Mouse (Mus musculus): ENCODE results near the gene Itln1.

The Itln1 gene

DNA sequence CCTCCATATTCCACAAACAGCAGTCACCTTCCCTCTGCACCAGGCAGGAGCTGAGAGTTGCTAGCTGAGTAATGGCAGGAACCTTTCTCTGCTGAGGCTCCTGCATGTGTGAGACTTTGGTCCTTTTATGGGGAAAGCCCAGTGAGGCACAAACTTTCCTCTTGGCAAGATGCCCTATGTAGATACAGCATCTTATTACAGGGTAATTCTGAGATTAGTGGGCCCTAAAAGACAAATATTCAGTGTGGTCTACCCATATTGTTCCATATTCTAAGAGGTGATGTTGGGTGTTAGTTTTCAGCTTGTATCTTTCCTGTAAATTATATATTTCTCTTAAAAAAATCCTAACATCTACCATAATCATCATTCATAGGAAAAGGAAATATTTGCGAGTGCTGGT is at the start of gene Itln1:
Itln1 (minus strand) TSS at position 101 of the 400 bp plus-strand sequence.
- DNase-seq (ENCODE audit: low spot score): no peak

- no peak for DNase-seq (ENCODE audit: low spot score)
Observed at GRCm38 (mm10) chr1:171584584-171584983, 49.5 kb upstream of the Itln1 start.

GRCm38 (mm10) chr1:171577168-171577567 is 42.1 kb upstream of the Itln1 start:
- DNase-seq (ENCODE audit: low spot score): no peak

DNA sequence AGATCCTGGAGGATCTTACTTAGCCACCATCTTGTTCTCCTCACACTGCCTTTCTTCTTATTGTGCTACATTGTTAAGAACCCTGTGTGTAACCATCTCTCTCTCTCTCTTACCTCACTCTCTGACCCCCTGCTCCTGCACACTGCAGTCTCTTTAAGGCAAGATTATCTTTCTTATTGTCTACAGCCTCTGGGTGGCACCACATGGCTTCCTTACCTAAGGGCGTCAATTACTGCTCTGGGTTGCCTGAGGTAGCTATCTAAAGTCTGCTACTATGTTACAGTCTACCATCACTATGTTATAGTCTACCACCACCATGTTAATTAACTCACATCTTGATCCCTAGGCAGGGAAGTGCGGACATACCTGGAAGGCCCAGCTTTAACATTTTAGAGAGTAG is 33.3 kb upstream of the Itln1 start:
- no peak for DNase-seq (ENCODE audit: low spot score)

DNA sequence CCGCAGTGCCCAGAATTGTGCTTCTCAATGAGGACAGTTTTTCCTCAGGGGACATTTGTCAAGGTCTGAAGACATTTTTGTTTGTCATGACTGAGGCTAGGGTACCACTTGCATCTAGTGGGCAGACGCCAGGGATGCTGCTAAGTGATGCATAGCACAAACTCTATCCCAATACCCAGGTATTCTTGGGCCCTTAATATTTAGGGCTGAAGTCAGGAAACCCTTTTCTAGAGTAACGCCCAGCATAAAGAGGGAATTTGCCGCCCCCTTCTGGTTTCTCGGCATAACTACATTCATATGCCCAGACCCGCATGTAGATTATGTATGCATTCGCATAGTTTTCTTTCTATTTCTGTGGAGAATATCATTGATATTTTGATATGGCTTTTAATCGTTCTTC is 31.7 kb upstream of the Itln1 start:
- peak; percentile 81 for DNase-seq (ENCODE audit: low spot score)

GRCm38 (mm10) chr1:171565888-171566287 is 30.8 kb upstream of the Itln1 start:
- no peak for DNase-seq (ENCODE audit: low spot score)

DNA sequence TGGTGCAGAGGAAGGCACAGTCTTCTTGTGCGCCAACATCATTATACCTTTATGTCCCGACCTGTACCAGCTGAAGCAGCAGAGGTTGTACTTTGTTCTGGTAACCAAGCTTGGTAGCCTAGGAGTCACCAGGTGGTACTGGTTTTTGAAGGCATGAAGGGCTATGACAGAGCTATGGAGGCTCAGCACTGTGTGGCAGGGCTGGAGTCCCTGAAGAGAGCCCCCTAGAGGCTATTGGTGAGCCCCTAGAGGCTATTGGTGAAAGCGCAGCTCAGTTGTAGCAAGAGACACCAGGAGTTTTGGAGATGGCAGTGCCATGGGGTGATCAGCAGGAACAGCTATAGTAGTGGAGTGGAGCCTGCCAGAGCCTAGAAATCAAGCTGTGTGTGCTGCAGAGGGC is 29.2 kb upstream of the Itln1 start:
- peak; percentile 71 for DNase-seq (ENCODE audit: low spot score)

GRCm38 (mm10) chr1:171563042-171563441 is 27.9 kb upstream of the Itln1 start:
- DNase-seq (ENCODE audit: low spot score): no peak

DNA sequence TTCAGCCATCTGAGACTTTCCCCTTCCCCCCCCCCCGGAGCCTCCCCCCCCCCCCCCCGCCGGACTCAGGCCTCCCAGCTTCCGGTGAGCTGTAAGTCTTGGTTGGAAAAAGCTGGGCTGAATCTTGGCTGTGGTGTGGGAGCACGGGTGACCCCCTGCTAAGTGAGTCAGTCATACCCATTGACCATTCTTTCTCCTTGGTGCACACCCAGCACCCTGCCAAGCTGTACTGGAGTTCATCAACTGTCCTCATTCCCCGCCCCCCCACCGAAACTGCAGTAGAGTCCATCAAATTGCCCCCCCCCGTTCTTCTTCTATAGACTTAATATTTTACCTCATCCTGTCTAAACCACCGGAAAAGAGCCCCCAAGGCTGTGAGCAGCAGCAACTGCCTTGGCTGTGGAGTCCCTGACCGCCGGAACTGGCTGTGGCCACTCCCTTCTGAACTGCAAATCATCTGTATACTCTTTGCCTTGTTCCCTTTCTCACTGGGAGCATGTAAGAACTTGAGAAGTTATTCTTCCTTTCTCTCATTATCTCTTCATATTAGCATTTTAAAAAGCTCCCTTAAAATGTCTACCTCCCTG is 26.6 kb upstream of the Itln1 start:
- DNase-seq (ENCODE audit: low spot score): no peak

GRCm38 (mm10) chr1:171561200-171561599 is 26.1 kb upstream of the Itln1 start:
- no peak for DNase-seq (ENCODE audit: low spot score)

DNA sequence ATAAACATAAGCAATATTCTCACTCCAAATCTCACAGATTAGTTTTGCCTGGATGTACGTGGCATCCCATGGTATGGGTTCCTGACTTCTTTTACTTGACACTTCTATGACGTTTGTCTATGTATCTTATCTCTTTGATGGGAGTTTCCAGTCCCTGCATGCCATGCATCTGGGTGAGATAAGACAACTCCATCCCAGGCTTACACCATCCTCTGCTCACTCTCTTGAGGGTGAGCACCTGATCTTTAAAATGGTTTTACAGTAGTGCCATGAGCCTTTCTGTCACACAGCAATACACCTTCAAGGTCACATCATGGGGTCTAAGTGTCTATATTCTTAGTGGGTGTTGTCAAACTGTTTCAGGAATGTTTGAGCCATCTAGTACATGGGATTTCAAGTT is 25.2 kb upstream of the Itln1 start:
- no peak for DNase-seq (ENCODE audit: low spot score)

DNA sequence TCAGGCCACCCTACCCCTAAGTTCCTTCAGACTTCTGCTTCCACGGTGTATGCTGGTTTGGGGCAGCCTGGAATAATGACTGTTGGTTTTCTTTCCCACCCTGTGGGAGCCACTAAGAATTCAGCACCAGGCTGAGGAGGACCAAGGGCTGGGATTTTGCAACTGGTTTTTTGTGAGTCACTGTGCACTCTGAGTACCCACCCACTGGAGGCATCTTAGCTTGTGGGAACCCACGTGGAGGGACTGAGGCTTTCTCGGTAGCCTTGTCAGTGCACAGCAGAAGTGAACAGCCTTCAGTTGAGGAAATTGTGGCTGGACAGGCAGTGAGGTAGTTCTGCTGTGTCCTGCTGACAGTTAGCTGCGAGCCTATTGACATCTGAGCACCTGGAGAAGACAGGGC is 23.8 kb upstream of the Itln1 start, which contains the start of gene Cd244a:
Cd244a (plus strand) TSS at position 296 of the 400 bp plus-strand sequence.
- DNase-seq (ENCODE audit: low spot score): no peak

- DNase-seq (ENCODE audit: low spot score): no peak
Observed at GRCm38 (mm10) chr1:171558407-171558806, 23.3 kb upstream of the Itln1 start.

DNA sequence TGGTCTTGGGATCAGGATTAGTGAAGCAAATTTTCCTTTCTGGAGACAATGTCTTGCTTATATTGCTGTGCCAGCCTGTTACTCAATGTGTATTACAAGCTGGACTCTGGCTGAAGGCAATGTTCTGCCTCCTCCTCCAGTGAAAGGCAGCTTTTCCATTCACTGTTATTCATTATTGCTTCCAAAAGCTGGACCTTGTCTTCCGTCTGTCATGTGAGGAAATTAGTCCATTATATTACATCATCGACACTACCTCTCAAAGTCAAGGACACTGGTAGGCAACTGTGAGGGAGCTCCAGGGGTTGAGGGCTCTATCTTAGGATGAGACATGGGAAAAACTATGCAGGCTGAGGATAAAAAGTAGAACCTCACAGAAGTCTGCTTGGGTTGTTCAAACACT is 21.3 kb upstream of the Itln1 start:
- no peak for DNase-seq (ENCODE audit: low spot score)

DNA sequence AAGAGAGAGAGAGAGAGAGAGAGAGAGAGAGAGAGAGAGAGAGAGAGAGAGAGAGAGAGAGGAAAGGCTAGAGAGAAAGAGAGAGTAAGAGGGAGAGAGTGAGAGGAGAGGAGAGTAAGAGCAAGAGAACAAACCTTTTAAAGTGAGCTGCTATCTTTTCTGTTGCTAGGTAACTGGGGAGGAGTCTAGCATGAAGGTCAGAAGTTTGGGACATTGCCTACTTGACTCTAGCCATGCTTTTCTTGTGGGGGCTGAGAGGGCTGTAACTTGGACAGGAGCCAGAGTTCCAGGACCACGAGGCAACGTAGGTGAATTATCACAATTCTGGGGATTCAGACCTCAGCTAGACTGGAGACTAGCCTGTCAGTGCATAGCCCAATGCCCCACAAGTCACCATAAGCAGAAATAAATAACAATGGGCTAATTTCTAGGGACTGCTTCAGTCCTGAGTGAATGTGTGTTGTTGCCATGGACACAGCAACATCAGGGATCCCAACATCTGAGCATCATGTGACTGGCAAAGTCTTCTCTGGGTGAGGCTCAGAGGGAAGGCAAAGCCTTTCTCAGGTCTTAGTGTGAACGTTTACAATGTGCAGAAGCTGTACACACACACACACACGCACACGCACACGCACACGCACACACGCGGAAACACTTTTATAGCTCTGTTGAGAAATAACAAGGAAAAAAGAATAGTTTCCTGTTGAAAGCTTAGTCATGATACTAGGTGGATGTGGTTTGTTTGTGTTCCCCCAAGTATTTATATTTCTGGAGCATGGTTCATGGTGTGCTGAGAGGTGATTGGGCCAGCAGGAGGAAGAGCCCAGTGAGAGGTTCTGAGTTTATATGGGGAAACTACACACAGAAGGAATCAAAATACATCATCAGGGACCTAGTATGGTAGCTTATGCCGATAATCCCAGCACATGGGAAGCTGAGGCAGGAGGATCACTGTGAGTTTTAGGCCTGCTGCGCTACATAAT is 18.6 kb upstream of the Itln1 start:
- no peak for DNase-seq (ENCODE audit: low spot score)

DNA sequence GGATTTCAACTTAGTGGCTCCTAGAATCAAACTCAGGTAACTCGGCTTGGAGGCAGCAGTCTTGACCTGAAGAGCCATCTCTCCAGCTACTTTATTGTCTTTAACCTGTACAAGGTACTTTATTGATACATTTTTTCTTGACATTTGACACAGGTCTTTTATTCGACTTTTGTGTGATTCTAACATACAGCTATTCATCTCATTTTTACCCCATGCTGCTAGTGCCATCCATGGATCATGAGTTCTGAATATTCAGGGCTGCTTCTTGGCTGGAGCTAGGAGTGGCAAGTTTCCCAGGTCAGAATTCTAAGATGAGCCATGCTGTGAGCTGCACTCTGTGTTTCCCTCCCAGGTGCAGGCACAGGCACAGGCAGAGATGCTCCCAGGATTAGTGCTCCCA is 17.1 kb upstream of the Itln1 start:
- DNase-seq (ENCODE audit: low spot score): no peak

DNA sequence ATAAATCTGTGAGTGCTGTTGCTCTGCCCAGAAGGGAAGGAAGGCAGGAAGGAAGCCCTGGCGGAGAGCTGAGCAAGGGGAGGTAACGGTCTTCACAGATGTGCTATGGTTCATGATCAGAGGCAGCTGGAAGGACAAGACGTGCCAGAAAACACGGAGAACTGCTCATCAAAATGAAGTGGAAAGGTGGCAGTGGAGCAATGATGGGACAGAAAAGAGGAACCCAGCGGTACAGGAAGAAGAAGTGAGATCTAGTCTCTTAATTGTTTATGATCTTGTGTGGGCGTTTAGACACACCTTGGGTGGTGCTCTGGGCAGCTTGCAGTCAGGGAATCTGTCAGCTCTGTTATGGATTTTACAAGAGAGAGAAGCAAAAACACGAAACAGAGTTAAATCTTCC is 16.2 kb upstream of the Itln1 start:
- no peak for DNase-seq (ENCODE audit: low spot score)

- DNase-seq (ENCODE audit: low spot score): no peak
Observed at GRCm38 (mm10) chr1:171540694-171541093, 5.6 kb upstream of the Itln1 start.

DNA sequence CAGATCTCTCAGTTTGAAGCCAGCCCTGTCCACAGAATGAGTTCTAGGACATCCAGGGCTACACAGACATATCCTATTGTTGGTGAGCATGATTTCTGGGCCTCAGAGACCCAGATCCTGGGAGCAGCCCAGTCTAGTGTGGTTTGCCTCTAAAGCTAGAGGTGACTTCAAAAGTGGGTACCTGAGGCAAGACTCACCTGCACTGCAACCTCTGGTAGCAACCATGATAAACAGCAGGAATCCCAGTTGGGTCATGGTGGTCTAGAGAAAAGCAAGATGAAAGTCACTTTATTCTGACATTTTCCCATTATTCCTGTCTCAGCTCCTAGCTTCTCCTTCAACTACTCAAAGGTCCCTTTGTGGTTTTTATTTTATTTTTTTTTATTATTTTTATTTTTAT is 537 bp downstream of the Itln1 start:
- DNase-seq (ENCODE audit: low spot score): no peak

GRCm38 (mm10) chr1:171532830-171533229 is 2.3 kb downstream of the Itln1 start:
- DNase-seq (ENCODE audit: low spot score): no peak

GRCm38 (mm10) chr1:171531367-171531766 is 3.7 kb downstream of the Itln1 start:
- no peak for DNase-seq (ENCODE audit: low spot score)

- no peak for DNase-seq (ENCODE audit: low spot score)
Observed at GRCm38 (mm10) chr1:171515557-171515956, 19.5 kb downstream of the Itln1 start.

DNA sequence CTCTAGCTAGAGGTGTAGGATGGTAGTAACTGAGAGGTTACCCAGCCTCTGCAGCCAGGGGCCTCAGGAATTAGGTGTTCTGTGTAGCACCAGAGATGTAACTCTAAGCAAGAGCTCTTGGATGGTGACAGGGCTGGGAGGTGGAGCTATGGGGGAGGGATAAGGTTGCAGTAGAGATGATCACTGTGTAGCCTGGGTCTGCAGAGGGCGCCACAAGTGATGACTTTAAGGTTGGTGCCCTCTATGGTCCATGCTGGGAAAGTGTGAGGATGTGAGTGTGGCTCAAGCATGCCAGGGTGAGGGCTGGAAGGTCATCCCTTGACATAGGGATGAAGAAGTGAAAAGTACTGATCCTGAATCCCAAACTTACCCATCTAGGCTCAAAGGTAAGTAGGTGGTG is 20.1 kb downstream of the Itln1 start:
- DNase-seq (ENCODE audit: low spot score): no peak

All from embryo, embryonic 10.5 days (tissue).